Mouse (Mus musculus) adrenal gland, postnatal 10 days (tissue): ENCODE measurements around the gene Dab2ip. TPM values are rescaled to one million over a fixed set of nuclear protein-coding genes. Genes with fewer than 3 reads are reported as not detected.

Experiments used
- DNase-seq: peaks from one replicate; pipeline ENCODE4 v3.0.0; 2021; ENCODE audit warnings: mixed read lengths
- total RNA-seq, 2 experiments: library from RNA; stranded (reverse); gene quantifications; 2 replicates each; pipeline ENCODE4 v1.2.3; 2021

Dab2ip gene
- total RNA-seq, 2 experiments from 2014 or later = 55.2 to 69.6 TPM

- DNase-seq = no peak
These were observed 160.0 kb downstream of the Dab2ip start for GRCm38 (mm10) chr2:35718003-35718500.

- DNase-seq = peak; percentile 64
These were observed 160.6 kb downstream of the Dab2ip start for GRCm38 (mm10) chr2:35718662-35719061.

DNA sequence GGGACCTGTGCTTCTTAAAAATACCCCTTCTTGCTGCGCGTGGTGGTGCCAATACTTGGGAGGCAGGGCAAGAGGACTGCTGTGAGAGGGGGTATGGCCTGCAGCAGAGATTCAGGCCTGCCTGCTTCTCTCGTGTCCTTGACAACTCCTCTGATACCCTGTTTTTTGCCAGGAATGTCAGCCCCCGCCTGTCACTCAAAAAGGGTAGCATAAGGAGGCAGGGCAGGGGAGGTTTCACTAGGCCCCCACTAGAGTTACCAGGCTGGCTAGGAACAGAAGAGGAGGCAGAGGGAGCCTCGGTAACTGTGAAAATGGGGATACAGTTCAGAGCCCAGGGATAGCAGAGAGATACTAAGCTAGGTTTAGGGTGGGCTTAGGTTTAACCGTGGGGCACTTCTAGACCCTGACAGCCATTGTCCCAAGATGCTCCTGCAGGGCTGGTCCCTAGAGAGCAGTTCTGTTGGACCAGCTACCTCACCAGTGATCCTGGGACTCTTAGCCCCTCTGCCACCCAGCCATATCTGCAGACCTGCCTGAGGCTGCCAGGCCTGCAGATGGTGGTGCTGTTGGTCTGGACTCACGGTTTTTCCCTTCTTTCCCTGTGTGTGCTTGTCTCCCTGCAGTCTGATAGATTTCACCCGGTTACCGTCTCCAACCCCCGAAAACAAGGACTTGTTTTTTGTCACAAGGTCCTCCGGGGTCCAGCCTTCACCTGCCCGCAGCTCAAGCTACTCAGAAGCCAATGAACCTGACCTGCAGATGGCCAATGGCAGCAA is 161.4 kb downstream of the Dab2ip start:
- no peak for DNase-seq

DNA sequence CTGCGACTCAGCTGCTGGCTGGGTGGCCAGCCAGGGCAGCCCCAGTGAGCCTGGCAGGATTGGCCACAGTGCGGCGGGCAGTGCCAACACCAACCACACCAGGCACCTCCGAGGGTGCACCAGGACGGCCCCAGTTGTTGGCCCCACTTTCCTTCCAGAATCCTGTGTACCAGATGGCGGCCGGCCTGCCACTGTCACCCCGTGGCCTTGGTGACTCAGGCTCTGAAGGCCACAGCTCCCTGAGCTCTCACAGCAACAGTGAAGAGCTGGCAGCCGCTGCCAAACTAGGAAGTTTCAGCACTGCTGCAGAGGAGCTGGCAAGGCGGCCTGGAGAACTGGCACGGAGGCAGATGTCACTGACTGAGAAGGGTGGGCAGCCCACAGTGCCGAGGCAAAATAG is 162.0 kb downstream of the Dab2ip start:
- DNase-seq = peak; percentile 90

- DNase-seq = no peak
These were observed 162.5 kb downstream of the Dab2ip start for GRCm38 (mm10) chr2:35720550-35720949.

DNA sequence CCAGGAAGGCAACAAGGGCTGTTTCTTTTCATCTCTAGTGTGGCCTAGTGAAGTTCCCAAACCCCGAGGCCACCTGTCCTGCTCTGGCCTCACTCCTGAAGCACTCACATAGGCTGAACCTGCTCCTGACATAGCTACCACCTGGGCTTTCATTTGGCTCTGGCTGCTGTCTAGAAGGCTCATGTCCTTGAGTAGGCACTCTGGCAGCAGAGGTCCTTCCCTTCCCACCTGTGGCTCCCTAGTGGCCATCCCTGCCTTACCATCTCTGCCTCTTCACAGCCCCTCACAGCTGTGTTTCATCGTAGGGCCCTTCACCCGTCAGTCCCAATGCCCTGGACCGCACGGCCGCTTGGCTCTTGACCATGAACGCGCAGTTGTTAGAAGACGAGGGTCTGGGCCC is 162.9 kb downstream of the Dab2ip start:
- DNase-seq = no peak

DNA sequence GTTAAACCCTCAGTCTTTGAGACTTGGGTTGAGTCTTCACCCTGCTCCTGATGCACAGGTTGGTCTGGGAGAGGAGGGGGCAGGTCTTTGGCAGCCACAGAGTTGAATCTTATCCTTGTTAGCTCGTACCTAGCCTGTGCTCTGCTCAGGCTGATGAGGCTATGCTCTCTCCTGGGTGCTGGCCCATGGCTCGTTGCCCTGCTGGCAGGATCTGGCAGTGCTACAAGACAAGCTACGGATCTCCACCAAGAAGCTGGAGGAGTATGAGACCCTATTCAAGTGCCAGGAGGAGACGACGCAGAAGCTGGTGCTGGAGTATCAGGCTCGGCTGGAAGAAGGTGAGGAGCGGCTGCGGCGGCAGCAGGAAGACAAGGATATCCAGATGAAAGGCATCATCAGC is 164.8 kb downstream of the Dab2ip start:
- DNase-seq = no peak

DNA sequence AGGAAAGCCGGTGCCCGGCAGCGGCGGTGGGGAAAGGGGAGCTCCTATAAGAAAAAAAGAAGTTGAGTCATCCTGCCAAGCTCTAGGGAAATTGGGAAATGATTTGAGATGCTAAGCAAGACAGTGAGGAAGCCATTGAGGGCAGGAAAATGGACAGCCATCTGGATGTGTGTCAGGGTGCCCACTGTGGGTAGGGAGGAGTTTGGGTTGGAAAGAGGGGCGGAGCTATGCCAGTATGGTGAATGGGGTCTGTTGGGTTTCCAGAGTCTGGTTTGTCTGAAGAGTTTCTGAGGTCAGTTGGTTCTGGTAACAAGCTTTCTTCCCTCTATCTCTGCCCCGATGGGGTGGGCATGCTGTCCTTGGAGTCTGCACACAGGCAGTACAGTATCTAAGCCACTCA is 165.2 kb downstream of the Dab2ip start:
- DNase-seq = no peak

- DNase-seq = no peak
These were observed 165.6 kb downstream of the Dab2ip start for GRCm38 (mm10) chr2:35723691-35724090.

- peak; percentile 50 for DNase-seq
These were observed 170.6 kb downstream of the Dab2ip start for GRCm38 (mm10) chr2:35728633-35729032.

- peak; percentile 67 for DNase-seq
These were observed 171.3 kb downstream of the Dab2ip start for GRCm38 (mm10) chr2:35729077-35730065.

DNA sequence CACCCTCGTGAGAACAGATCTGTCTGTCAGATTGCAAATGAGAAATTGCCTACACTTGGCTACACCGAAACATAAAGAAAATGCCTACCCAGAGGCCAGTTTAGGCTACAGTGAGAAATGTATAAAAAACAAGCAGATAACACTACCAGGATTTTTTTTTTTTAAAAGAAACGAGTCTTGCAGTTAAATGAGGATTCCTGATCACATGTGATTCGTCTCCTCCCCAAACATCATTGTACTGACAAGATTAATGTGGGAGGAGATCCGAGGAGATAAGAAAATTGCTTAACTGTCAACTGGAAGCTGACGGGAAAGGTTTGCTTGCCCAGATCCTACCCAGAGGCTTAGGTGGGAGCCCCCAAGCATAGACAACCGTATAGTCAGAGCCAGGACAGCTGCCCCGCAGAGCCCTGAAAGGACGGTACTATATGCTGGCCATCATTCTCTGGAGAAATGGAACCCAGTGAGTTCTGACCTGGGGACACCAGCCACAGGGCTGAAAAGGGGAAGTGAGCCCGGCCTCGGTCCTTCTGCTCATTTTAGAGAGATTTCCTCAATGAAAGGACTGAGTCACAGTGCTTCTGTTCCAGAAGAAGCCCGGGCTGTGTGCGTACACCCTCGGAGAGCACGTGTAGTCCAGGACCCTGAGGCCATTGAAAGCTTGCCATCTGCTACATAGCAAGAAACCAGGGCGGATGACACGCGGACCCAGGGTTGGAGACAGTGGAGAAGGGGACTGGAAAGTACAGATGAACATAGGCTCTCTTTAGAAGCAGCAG is 173.8 kb downstream of the Dab2ip start:
- DNase-seq = peak; percentile 19

DNA sequence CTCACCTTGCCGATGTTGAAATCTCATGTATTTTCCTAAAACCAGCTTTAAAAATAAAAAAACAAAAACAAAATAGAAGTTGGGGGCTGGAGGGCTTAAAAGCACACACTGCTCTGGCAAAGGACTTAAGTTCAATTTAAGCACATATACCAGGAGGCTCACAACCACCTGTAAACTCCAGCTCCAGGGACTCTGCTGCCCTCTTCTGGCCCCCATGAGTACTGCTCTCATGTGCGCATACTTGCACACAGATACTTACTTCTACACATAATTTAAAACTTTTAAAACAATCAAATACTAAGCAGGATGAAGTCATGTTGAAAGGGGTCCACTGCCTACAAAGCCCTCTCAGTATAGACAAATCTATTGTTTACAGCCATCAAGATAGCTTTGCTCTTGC is 176.9 kb downstream of the Dab2ip start:
- no peak for DNase-seq

- DNase-seq = no peak
These were observed 178.0 kb downstream of the Dab2ip start for GRCm38 (mm10) chr2:35736061-35736460.

GRCm38 (mm10) chr2:35737467-35738027 is 179.5 kb downstream of the Dab2ip start:
- no peak for DNase-seq

DNA sequence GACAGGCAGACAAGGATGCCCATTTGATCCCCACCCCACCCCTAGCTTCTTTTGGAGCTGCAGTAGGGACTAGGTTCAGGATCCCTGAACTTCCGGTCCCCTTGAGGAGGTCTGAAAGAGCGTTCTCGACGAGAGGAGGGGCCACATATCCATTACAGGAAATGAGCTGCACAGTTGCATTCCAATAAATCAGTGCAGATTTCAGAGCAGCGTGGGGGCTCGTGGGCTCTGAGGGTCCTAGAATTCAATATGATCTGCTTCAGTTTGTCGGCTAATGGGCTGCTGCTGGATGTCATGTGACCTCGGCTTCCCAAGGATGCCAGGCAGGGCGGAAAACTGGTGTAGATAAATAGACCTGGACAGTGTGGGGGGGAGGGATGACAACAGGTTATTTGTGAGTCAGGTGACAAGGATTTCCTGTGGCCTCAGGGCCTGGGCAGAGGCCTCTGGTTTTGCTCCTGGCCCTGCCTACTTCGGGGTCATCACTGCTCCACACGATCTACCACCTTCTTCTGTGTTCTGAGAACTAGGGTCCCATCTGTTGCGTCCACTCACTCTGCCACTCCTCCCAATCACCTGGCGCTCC is 181.7 kb downstream of the Dab2ip start:
- DNase-seq = no peak

DNA sequence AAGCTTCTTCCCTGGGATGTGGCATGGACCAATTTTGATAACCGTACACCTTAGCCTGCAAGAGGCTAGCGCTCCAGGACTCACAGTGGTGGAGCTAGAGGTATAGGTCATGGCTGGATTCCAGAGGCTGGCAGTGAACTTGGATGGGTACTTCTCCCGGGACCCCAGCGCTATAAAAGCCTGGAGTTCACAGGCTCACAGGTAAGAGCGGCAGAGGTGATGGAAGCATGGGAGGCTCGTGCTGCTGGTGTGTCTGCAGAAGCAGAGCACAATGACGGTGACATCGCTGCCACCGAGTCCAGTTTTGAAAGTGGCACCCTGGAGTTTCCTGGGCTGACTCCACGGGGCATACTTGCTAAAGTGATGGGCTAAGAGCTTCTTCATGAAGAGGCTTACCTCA is 187.8 kb downstream of the Dab2ip start:
- DNase-seq = no peak

GRCm38 (mm10) chr2:35746638-35747037 is 188.6 kb downstream of the Dab2ip start:
- no peak for DNase-seq

- DNase-seq = no peak
These were observed 189.4 kb downstream of the Dab2ip start for GRCm38 (mm10) chr2:35747371-35748035.

- DNase-seq = no peak
These were observed 192.6 kb downstream of the Dab2ip start for GRCm38 (mm10) chr2:35750533-35751141.
